Mouse (Mus musculus): ENCODE results near the gene Camk2b.
"Not testable (repeated sequence)": the region's sequence is repeated elsewhere in the genome, so short reads cannot be mapped to it uniquely, and the experiment has no call there.

The Camk2b gene

DNA sequence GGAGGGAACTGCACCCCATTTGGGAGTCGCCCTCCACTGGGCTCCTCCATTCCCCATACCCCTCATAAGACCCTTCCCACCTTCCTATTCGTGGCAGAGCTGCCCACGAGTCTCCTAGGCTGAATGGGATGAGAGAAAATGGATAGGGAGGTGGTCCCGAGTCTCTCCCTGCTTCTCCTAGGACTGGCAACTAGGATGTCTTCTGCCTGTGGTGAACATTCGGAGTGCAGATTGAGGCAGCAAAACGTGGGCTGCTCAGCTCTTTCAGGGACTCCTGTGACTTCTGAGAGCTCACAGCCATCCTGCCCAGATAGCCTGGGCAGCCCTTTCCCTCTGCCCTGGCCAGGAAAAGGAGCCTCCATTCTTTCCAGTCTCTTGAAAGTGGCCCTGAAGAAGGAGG, at the start of gene Camk2b:
Gene Camk2b, minus strand, starts transcription at position 187 of the 400 bp plus-strand sequence.
- DNase-seq (ENCODE audit: low spot score in 2 of 2): peak in 1 of 2 experiments; percentile 30

DNA sequence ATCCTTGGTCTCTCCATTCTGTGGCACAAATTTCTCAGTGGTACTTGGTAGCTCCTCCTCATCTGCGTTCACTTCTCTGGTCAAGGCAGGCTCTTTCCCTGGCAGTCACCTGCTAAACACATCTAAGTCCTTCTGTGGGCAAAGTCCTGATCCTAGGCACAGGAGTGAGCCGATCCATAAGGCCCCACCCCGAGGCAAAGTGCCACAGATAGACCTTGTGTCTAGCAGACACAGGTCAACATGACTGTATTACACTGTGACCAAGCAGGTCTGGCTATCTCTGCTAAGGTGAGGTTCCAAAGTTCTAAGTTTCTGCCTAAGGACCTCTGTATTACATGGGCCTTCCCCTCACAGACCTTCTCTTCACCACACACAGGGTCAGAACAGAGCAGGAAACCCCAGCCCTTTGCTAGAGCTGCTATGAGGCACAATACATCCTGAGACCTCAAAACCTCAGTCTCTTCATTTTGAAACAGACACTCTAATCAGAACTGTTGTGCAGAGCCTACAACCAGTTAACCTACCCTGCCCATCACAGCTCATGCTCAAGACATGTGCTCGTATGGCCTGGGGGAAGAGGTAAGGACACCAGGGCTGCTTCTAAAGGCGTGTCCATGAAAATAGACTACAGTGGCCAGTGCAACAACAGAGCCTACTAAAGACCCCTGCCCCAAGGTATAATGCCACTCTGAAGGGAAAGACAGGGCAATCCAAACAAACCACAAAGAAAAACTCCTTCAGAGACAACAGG, 45.7 kb upstream of the Camk2b start:
- DNase-seq (ENCODE audit: low spot score in 2 of 2): no peak

DNA sequence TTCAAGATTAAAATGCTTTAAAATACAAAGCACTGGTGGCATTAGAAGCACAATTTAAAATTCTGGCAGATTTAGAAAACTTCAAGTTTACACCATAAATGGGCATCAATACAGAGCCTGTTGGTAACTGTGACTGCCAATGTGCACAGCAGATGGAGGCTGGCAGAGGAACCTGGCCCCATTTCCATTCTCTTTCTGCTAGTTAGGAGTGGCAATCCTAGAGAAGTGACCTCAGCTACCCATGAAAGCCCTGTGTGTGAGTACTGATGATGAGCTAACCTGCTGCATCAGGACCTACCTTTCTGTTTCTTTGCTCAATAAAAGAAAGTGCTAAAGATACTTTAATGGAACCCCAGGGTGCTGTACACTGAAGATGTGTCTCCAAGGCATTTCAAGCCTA, 43.8 kb upstream of the Camk2b start:
- peak; percentile 30 to 49 for DNase-seq (ENCODE audit: low spot score in 2 of 2)

DNA sequence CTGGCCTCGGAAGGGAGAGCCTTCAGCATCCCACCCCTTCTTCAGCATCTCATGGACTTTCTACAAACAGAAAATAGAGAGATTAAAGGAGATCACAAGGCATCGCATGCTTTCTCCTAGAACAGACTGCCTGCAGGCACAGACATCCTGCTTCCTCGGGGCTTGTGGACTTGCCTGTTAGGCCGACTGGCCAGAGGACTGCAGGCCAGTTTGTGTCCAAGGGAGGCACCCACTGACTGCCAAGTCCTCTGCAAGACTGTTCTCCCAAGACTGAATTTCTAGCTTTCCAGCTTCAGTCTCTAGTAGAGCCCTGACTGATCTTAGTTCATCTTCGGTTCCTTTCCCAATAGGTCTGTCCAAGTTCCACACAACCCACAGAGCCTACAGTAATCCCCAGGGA, 42.1 kb upstream of the Camk2b start:
- no peak for DNase-seq (ENCODE audit: low spot score in 2 of 2)

- peak in 1 of 2 experiments; percentile 18 for DNase-seq (ENCODE audit: low spot score in 2 of 2)
These were observed 41.6 kb upstream of the Camk2b start for GRCm38 (mm10) chr11:6107722-6108121.

DNA sequence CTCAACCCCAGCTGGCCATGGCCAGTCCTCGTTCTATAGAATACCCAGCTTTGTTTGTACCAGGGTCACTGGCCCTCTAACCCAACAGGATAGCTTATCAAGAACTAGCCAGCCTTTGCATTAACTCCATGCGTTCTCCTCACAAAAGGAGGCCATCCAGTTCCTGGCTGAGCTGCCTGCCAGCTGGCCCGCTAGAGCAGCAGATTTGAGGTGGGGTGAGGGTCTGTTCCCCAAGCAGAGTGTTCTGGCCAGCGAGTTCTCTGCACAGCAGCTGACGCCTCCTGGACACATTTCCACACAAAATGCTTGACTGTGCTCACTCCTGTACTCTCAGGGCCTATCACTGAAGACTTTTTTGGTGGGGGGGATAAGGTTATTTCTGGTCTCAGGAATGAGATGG, 38.6 kb upstream of the Camk2b start:
- no peak for DNase-seq (ENCODE audit: low spot score in 2 of 2)

GRCm38 (mm10) chr11:6096637-6097036, 30.5 kb upstream of the Camk2b start:
- not testable (repeated sequence) for DNase-seq (ENCODE audit: low spot score in 2 of 2)

- peak in 1 of 2 experiments; percentile 59 for DNase-seq (ENCODE audit: low spot score in 2 of 2)
These were observed 20.8 kb upstream of the Camk2b start for GRCm38 (mm10) chr11:6086991-6087390.

- no peak for DNase-seq (ENCODE audit: low spot score in 2 of 2)
These were observed 12.6 kb upstream of the Camk2b start for GRCm38 (mm10) chr11:6078737-6079136.

GRCm38 (mm10) chr11:6075618-6076066, 9.5 kb upstream of the Camk2b start:
- DNase-seq (ENCODE audit: low spot score in 2 of 2): peak in 1 of 2 experiments; percentile 43

- peak in 1 of 2 experiments; percentile 57 for DNase-seq (ENCODE audit: low spot score in 2 of 2)
These were observed 2.2 kb upstream of the Camk2b start for GRCm38 (mm10) chr11:6068181-6068957.

- no peak for DNase-seq (ENCODE audit: low spot score in 2 of 2)
These were observed 998 bp upstream of the Camk2b start for GRCm38 (mm10) chr11:6067160-6067559.

DNA sequence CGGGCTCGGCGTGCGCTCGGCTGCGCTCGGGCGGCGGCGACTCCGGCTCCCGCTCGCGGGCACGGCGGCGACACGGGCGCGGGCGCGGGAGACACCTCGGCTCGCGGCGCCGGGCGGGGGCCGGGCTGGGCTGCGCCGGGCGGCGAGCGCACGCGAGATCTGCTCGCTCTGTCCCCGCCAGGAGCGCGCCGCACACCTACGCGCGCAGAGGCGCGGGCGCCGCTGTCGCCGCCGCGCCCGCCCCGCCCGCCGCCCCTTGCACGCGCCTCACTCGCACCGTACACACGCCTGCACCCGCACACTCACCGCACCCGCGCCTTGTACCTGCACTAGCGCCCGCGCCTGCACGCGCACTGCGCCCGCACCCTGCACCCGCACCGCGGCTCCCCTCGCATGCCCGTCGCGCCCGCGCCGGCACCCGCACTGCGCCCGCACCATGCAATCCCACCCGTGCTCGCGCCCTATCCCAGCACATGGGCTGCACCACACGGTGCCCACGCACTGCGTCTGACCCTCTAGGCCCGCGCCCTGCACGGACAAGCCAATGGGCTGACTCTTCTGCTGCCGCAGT, 526 bp downstream of the Camk2b start:
- DNase-seq (ENCODE audit: low spot score in 2 of 2): peak; percentile 65 to 68

DNA sequence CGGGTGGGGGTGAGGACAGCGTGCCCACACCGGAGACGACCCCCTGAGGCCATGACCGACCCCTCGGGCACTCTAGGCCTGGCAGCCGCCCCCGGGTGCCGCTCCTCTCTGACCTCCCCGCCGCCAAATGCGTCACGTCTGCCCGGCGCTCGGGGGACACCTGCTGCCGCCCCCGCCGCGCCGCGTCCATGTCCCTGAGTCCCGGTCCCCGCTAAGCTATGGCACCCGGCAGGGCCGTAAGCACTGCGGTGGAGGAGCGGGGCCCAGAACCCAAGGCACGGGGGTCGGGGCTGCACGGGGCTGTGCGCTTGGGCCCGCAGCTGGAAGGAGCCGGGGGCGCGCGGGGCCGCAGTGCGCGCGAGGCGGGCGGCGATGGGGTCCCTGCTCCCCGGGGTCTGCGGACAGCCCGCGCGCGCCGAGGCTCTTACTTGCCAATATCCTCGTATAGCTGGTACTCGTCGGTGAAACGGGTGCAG, 1.1 kb downstream of the Camk2b start:
- peak in 1 of 2 experiments; percentile 32 for DNase-seq (ENCODE audit: low spot score in 2 of 2)

DNA sequence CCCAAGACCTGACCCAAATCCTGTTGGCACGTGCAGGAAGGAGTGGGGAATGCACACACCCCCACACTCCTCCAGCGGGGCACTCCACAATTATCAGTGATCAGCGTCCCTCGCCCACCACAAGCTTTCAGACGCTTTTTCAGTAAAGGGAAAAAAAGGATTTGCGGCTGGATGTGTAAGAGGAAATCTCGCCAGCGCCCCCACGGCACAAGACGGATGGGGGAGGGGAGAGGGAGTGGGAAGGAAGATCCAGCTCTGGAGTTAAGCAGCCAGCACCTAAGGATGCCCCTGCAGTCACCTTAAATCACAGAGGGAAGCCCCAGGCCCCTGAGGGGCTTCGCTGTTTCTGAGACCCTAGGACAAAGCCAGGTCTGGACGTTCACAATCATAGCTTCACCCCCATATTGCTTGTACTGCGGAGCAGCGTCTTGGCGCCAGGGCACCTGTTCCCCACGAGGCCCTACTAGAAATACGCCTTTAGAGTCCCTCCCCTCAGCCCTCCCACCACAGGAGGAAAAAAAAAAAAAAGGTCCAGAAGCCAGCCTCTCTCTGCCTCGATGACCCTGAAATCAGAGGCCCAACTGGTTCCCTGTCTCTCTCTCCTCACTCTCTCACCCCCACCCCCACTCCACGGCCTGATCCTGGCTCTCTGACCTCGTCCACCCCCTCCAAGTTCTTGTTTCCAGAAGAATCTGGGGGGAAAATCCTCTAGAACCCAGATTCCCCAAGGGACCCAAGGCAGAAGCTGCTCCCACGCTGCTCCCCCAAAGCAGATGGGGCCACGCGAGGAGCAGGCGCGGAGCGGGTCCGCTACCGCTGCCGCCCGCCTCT, 1.7 kb downstream of the Camk2b start:
- peak; percentile 68 to 70 for DNase-seq (ENCODE audit: low spot score in 2 of 2)

DNA sequence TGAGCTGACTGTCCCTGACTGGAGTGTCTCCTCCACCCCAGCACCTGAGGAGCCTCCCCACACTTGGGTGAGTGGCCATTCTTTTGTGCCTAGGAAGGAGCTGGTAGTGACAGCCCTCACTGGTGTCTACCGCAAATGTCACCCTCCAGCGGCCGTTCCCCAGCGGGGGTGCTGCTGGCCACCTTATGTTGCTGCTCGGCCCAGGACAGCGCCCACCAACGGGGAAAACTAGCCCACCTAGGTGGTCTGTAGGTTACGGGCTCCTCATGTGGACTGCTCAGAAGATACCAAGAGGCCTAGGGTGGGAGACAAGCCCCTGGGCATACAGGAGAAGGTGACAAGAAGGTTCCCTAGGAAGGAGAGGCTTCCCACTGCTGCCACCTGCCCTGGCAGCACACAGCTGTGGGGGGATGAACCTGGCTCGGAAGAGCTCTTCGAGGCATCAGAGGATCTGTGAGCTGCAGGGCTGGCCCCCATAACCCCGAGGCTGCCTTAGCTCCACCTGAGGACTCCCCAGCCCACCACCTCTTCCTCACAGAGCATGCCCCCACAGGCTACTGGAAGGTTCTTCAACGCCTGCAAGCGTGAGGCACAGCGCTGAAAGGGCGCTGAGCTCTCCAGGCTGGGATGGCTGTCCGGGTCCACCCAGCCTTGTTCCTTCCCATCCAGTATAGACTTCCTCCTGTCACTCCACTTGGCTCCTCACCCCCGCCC, 2.5 kb downstream of the Camk2b start:
- DNase-seq (ENCODE audit: low spot score in 2 of 2): no peak

DNA sequence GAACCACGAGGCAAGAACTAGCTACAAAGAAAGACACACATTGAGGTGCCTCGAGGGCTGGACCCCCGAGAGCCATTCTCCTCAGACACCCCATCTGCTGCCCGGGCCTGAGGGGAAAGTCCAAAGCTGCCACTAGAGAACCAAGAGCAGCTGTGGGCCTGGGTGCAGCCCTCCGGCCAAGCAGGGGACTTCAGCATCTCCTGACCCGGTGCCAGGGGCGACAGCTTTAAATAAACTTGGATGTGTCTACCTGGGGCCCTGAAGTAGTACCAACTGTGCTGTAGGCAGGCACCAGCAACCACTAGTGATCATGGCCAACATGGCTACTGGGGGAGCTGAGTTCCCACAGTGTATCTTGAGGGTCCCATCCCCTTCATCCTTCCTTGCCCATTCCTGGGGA, 3.1 kb downstream of the Camk2b start:
- no peak for DNase-seq (ENCODE audit: low spot score in 2 of 2)

DNA sequence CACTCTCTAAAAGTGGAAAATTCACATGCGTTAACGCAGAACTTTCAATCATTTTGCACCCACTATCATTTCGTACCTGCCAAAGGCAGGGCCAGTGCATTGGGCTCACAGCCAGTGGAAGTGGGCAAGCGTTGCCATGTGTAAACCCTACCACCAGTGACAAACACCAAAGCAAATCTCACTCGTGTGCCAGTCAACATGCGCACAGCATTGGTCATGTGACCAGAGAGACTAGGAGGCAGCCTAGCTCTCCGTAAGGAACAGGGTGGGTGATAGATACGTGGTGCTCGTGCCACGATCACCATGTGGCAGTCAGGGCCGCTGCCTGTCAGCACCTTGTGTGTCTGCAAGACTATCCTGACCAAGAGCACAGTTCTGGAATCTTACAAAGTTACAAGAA, 3.8 kb downstream of the Camk2b start:
- DNase-seq (ENCODE audit: low spot score in 2 of 2): no peak

- DNase-seq (ENCODE audit: low spot score in 2 of 2): no peak
These were observed 4.3 kb downstream of the Camk2b start for GRCm38 (mm10) chr11:6061891-6062290.

DNA sequence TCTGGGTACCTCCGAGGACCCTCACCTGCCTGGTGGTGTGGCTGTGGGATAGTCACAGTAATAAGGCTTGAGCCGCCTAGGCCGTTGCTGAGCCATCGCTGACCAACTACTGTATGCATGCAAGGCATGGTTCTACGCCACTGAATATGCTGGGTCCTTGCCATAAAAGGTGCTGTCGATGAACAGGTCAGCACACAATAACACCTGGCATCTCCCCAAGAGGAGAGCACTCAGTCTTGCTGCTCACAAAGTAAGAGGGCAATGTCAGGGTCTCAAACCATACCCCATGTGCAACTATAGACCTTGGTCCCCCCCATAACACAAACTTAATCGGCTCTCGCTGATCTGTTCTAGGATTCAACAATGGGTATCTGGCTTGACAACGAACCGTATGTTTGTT, 7.0 kb downstream of the Camk2b start:
- no peak for DNase-seq (ENCODE audit: low spot score in 2 of 2)

DNA sequence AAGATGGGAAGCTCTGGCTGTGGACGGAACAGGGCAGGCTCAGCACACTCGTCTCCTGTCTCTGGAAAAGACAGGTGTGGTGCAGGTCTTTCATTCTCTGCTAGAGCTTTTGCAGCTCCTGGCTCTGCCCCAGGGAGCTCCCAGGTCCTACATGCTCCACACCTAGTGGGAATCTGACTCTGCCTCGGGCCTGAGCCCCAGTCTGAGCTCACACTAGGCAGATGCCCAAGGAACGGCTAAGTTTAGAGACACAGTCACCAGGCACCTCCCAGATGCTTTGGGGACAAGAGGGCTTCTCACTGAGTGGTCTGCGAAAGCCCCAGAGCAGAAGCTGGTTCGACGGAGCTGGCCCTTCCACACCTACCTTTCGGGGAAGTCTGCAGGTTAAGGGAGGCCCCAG, 12.8 kb downstream of the Camk2b start:
- DNase-seq (ENCODE audit: low spot score in 2 of 2): no peak
